Mouse (Mus musculus): ENCODE measurements around the gene Ndufa7.

DNA sequence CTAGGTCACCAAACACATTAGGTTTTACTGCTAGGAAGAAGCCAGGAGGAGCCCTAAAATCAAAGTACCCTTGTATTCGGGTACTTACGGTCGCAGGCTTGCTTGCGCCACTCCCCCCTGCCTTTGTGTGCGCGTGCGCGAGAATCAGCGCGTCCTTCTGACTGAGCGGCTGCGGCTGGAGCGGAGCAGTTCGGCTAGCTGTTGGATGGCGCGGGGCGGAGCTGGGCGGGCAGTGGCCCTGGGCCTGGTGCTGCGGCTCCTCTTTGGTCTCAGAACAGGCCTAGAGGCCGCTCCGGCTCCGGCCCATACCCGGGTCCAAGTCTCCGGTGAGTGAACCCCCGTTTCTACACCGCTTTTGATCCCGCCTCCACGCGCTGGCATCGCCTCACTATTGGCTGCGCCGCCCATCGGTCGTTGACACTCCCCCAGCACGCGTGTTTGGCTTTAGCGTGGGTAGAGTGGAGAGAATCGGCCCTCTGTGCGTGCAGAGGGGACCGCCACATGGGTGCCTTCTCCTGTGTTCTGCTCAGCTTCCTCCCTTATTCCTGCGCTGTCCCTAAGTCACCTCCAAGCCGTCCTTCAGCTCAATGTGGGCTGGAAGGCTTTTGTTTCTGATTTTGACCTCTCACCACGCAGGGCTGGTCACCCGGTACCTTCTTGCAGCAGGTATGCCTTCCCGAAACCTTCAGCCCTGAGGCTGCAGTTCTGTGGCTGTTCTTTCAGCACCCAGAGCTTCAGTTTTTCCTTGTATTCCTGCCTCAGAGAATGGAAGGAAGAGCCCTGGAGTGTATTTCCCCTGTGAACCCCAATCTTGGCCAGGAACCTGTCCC lies 18.8 kb downstream of the Ndufa7 start, which contains the start of gene Cd320:
- TF ChIP-seq CTCF (IDR thresholded peaks at IDR 0.05) (peak; percentile 40), EP300 (IDR thresholded peaks at IDR 0.05) (no peak)

All from lung, postnatal 0 days (tissue).